Mouse (Mus musculus): ENCODE measurements around the gene Ablim1. TPM values are rescaled to one million over a fixed set of nuclear protein-coding genes. Genes with fewer than 3 reads are reported as not detected.

Ablim1 gene
- polyA plus RNA-seq, 1 experiment from 2014 or later, result 62.0 TPM

- TF ChIP-seq CTCF (IDR thresholded peaks at IDR 0.05; ENCODE audit: low read depth) (no peak), EP300 (optimal IDR thresholded peaks at IDR 0.05) (no peak)
- Histone ChIP-seq H3K9ac (ENCODE audit: low read length) (no peak overlapping the region), H3K4me3 (ENCODE audit: low read depth, low read length) (no peak overlapping the region), H3K9me3 (ENCODE audit: control insufficient read depth, low read length) (no peaks in the 10 kb centered on the region), H3K4me1 (replicated peaks; ENCODE audit: control insufficient read depth, insufficient read depth) (no peaks in the 10 kb centered on the region), H3K27ac (replicated peaks) (peak overlapping the region; percentile 79), H3K27me3 (ENCODE audit: control insufficient read depth, insufficient read depth, low read length) (no peaks in the 10 kb centered on the region), H3K36me3 (ENCODE audit: control insufficient read depth, insufficient read depth, low read length) (no peaks in the 10 kb centered on the region), H3K4me2 (replicated peaks; ENCODE audit: low read depth) (no peak overlapping the region)
- DNase-seq (ENCODE audit: low spot score) (peak; percentile 58), ATAC-seq (ENCODE audit: low FRiP score, low TSS enrichment) (peak; percentile 52)
- 64% methylated on average over 7 of the region's 7 CpGs for WGBS
Measured at GRCm38 (mm10) chr19:57091278-57091677, 223.4 kb downstream of the Ablim1 start.

GRCm38 (mm10) chr19:57088804-57089369, 225.8 kb downstream of the Ablim1 start:
- 76% methylated on average over 2 of the region's 2 CpGs for WGBS
- no peak overlapping the region for H3K4me2 ChIP-seq (replicated peaks; ENCODE audit: low read depth)

GRCm38 (mm10) chr19:57084520-57085166, 230.1 kb downstream of the Ablim1 start:
- H3K36me3 ChIP-seq (ENCODE audit: control insufficient read depth, insufficient read depth, low read length), result no peaks in the 10 kb centered on the region
- no peaks in the 10 kb centered on the region for H3K4me1 ChIP-seq (replicated peaks; ENCODE audit: control insufficient read depth, insufficient read depth)
- TF ChIP-seq CTCF (IDR thresholded peaks at IDR 0.05; ENCODE audit: low read depth) (no peak), EP300 (optimal IDR thresholded peaks at IDR 0.05) (no peak)
- H3K4me3 ChIP-seq (ENCODE audit: low read depth, low read length), result no peak overlapping the region
- no peak overlapping the region for H3K9ac ChIP-seq (ENCODE audit: low read length)
- ATAC-seq (ENCODE audit: low FRiP score, low TSS enrichment) (no peak), DNase-seq (ENCODE audit: low spot score) (no peak)
- H3K27me3 ChIP-seq (ENCODE audit: control insufficient read depth, insufficient read depth, low read length), result no peaks in the 10 kb centered on the region
- no peak overlapping the region for H3K27ac ChIP-seq (replicated peaks)
- H3K4me2 ChIP-seq (replicated peaks; ENCODE audit: low read depth), result no peak overlapping the region
- WGBS, result 83% methylated on average over 5 of the region's 5 CpGs
- H3K9me3 ChIP-seq (ENCODE audit: control insufficient read depth, low read length), result no peaks in the 10 kb centered on the region

More at GRCm38 (mm10) chr19:57088804-57089369, 225.8 kb downstream of the Ablim1 start:
- H3K27ac ChIP-seq (replicated peaks), result no peak overlapping the region
- H3K4me1 ChIP-seq (replicated peaks; ENCODE audit: control insufficient read depth, insufficient read depth), result no peaks in the 10 kb centered on the region
- DNase-seq (ENCODE audit: low spot score), result no peak
- TF ChIP-seq EP300 (optimal IDR thresholded peaks at IDR 0.05) (no peak), CTCF (IDR thresholded peaks at IDR 0.05; ENCODE audit: low read depth) (no peak)
- no peak overlapping the region for H3K4me3 ChIP-seq (ENCODE audit: low read depth, low read length)
- no peaks in the 10 kb centered on the region for H3K9me3 ChIP-seq (ENCODE audit: control insufficient read depth, low read length)
- no peaks in the 10 kb centered on the region for H3K36me3 ChIP-seq (ENCODE audit: control insufficient read depth, insufficient read depth, low read length)
- ATAC-seq (ENCODE audit: low FRiP score, low TSS enrichment), result no peak
- H3K9ac ChIP-seq (ENCODE audit: low read length), result no peak overlapping the region
- no peaks in the 10 kb centered on the region for H3K27me3 ChIP-seq (ENCODE audit: control insufficient read depth, insufficient read depth, low read length)

GRCm38 (mm10) chr19:57083887-57084286, 230.8 kb downstream of the Ablim1 start:
- no peak overlapping the region for H3K9ac ChIP-seq (ENCODE audit: low read length)
- H3K4me2 ChIP-seq (replicated peaks; ENCODE audit: low read depth), result no peak overlapping the region
- no peak overlapping the region for H3K27ac ChIP-seq (replicated peaks)
- no peaks in the 10 kb centered on the region for H3K4me1 ChIP-seq (replicated peaks; ENCODE audit: control insufficient read depth, insufficient read depth)
- no peak for TF ChIP-seq CTCF (IDR thresholded peaks at IDR 0.05; ENCODE audit: low read depth)
- TF ChIP-seq EP300 (optimal IDR thresholded peaks at IDR 0.05), result no peak
- no peaks in the 10 kb centered on the region for H3K27me3 ChIP-seq (ENCODE audit: control insufficient read depth, insufficient read depth, low read length)
- no peaks in the 10 kb centered on the region for H3K36me3 ChIP-seq (ENCODE audit: control insufficient read depth, insufficient read depth, low read length)
- DNase-seq (ENCODE audit: low spot score), result no peak
- no peak overlapping the region for H3K4me3 ChIP-seq (ENCODE audit: low read depth, low read length)
- 91% methylated on average over 2 of the region's 2 CpGs for WGBS
- peak; percentile 24; the same call in 1 of the 2 replicates for ATAC-seq (ENCODE audit: low FRiP score, low TSS enrichment)
- H3K9me3 ChIP-seq (ENCODE audit: control insufficient read depth, low read length), result no peaks in the 10 kb centered on the region

- Histone ChIP-seq H3K27me3 (ENCODE audit: control insufficient read depth, insufficient read depth, low read length) (no peaks in the 10 kb centered on the region), H3K27ac (replicated peaks) (no peak overlapping the region), H3K9me3 (ENCODE audit: control insufficient read depth, low read length) (no peaks in the 10 kb centered on the region), H3K9ac (ENCODE audit: low read length) (no peak overlapping the region), H3K4me3 (ENCODE audit: low read depth, low read length) (no peak overlapping the region), H3K4me2 (replicated peaks; ENCODE audit: low read depth) (no peak overlapping the region), H3K4me1 (replicated peaks; ENCODE audit: control insufficient read depth, insufficient read depth) (no peaks in the 10 kb centered on the region), H3K36me3 (ENCODE audit: control insufficient read depth, insufficient read depth, low read length) (no peaks in the 10 kb centered on the region)
- DNase-seq (ENCODE audit: low spot score) (no peak), ATAC-seq (ENCODE audit: low FRiP score, low TSS enrichment) (no peak)
- 78% methylated on average over 10 of the region's 10 CpGs for WGBS
- TF ChIP-seq EP300 (optimal IDR thresholded peaks at IDR 0.05) (no peak), CTCF (IDR thresholded peaks at IDR 0.05; ENCODE audit: low read depth) (no peak)
Measured at GRCm38 (mm10) chr19:57083183-57083555, 231.6 kb downstream of the Ablim1 start.

- H3K9ac ChIP-seq (ENCODE audit: low read length), result no peak overlapping the region
- H3K9me3 ChIP-seq (ENCODE audit: control insufficient read depth, low read length), result no peaks in the 10 kb centered on the region
- DNase-seq (ENCODE audit: low spot score), result no peak
- no peak overlapping the region for H3K27ac ChIP-seq (replicated peaks)
- peaks cover 2% of the 10 kb centered on the region; the same call in 1 of the 2 replicates for H3K4me1 ChIP-seq (replicated peaks; ENCODE audit: control insufficient read depth, insufficient read depth)
- TF ChIP-seq CTCF (IDR thresholded peaks at IDR 0.05; ENCODE audit: low read depth), result no peak
- TF ChIP-seq EP300 (optimal IDR thresholded peaks at IDR 0.05), result no peak
- H3K4me3 ChIP-seq (ENCODE audit: low read depth, low read length), result no peak overlapping the region
- WGBS, result 72% methylated on average over 17 of the region's 17 CpGs
- H3K27me3 ChIP-seq (ENCODE audit: control insufficient read depth, insufficient read depth, low read length), result no peaks in the 10 kb centered on the region
- no peaks in the 10 kb centered on the region for H3K36me3 ChIP-seq (ENCODE audit: control insufficient read depth, insufficient read depth, low read length)
- no peak for ATAC-seq (ENCODE audit: low FRiP score, low TSS enrichment)
- H3K4me2 ChIP-seq (replicated peaks; ENCODE audit: low read depth), result no peak overlapping the region
Measured at GRCm38 (mm10) chr19:57082454-57083182, 232.1 kb downstream of the Ablim1 start.

Data from stomach, postnatal 0 days (tissue).